Mouse (Mus musculus): ENCODE measurements around the gene Cask.

DNA sequence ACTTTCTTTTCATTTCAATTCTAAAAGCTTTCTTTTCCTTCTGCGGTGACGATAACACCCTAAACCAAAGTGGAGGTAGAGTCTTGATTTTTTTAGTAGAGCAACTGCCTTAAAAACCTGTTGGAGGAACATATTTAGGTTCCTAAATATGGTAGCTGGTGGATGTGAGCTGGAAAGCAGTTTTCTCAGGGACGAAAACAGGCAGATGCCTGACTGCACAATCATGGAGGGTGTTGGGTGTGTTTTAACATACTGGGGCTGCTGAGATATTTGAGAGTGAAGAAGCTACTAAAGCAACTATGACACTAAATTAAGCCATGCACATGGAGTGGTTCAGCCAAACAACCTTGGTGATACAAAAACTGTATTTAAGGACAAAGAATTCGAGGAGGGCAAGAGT lies 9.0 kb upstream of the Cask start:
- TF ChIP-seq CTCF (IDR thresholded peaks at IDR 0.05; ENCODE audit: extremely low read depth, insufficient read length, insufficient replicate concordance, low read depth, low read length), result no peak
- no peak for TF ChIP-seq POLR2A (IDR thresholded peaks at IDR 0.05; ENCODE audit: low read depth, low read length)
